Mouse (Mus musculus): ENCODE measurements around the gene Ccl6. TPM values are rescaled to one million over a fixed set of nuclear protein-coding genes. Genes with fewer than 3 reads are reported as not detected.

Ccl6 gene
- polyA plus RNA-seq, 1 experiment from 2014 or later: 1.9 TPM

DNA sequence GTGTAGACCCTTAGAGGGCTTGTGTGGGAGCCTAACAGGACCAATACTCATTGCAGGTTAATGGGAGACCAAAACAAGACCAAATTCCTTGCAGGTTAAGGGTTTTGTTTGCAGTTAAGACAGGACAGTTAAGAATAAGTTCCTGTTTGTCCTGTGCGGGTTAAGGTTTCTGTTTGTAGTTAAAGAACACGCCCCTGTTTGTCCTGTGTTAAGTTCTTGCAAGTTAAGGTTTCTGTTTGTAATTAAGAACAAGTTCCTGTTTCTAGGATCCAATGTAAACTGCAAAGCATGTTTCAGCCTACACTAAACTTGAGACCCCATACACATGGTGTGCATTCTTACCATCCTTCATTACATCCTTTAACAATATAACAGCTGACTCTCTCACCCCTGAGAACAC, 22.7 kb downstream of the Ccl6 start:
- H3K4me1 ChIP-seq (replicated peaks; ENCODE audit: control insufficient read depth, insufficient read depth, low read length): no peaks in the 10 kb centered on the region
- H3K9ac ChIP-seq (replicated peaks; ENCODE audit: low read depth, low read length): no peak overlapping the region
- no peak overlapping the region for H3K27ac ChIP-seq (ENCODE audit: low read length)
- ATAC-seq: no peak
- H3K4me2 ChIP-seq (ENCODE audit: low read length): no peak overlapping the region
- no peak overlapping the region for H3K4me3 ChIP-seq (replicated peaks; ENCODE audit: low read length)
- no peaks in the 10 kb centered on the region for H3K36me3 ChIP-seq (ENCODE audit: control insufficient read depth, insufficient read depth)
- H3K27me3 ChIP-seq (replicated peaks; ENCODE audit: control insufficient read depth, insufficient read depth, low read length): no peaks in the 10 kb centered on the region
- no peaks in the 10 kb centered on the region for H3K9me3 ChIP-seq (ENCODE audit: control insufficient read depth, low read length)
- 88% methylated on average over 2 of the region's 2 CpGs for WGBS

DNA sequence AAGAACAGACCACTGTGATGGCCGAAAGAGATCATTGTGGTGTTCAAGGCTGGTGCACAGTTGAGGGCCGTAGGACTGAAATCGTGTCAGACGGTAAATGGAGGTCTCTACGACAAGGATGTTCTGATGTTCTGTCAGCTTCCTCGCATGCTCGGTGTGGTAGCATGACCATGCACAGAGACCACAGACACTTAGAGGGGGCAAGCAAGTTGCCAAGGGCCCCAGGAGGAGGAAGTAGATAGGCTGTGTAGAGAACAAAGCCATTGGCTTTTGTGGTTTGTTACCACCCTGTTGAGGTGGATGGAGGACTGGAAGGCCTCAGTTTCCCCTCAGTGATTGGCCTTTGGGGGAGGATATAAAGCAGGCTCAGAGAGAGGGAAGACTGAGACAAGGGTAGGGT, 23.6 kb downstream of the Ccl6 start:
- H3K4me3 ChIP-seq (replicated peaks; ENCODE audit: low read length): no peak overlapping the region

DNA sequence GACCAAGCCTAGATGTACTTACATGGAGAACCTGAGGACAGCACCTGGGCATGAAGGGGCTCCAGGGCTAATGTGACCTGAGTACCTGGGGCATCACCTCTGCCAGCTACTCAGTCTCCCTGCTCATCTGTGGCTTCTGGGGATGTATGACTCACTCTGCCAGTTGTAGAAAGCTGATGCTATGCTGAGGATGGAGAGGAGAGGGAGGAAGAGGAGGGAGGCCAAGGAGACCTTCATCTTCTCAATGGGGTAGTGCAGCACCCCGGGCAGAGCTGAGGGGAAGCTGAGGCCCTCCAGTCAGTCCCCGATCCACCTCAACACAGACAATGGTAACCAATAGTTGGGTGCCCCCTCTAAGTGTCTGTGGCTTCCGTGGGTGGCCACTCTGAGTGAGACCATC, 24.1 kb downstream of the Ccl6 start:
- no peak overlapping the region for H3K9ac ChIP-seq (replicated peaks; ENCODE audit: low read depth, low read length)
- no peaks in the 10 kb centered on the region for H3K27me3 ChIP-seq (replicated peaks; ENCODE audit: control insufficient read depth, insufficient read depth, low read length)
- H3K4me1 ChIP-seq (replicated peaks; ENCODE audit: control insufficient read depth, insufficient read depth, low read length): no peaks in the 10 kb centered on the region
- H3K36me3 ChIP-seq (ENCODE audit: control insufficient read depth, insufficient read depth): no peaks in the 10 kb centered on the region
- no peak overlapping the region for H3K4me3 ChIP-seq (replicated peaks; ENCODE audit: low read length)
- H3K4me2 ChIP-seq (ENCODE audit: low read length): no peak overlapping the region
- no peak for ATAC-seq
- H3K9me3 ChIP-seq (ENCODE audit: control insufficient read depth, low read length): no peaks in the 10 kb centered on the region
- no peak overlapping the region for H3K27ac ChIP-seq (ENCODE audit: low read length)
- 85% methylated on average over 3 of the region's 3 CpGs for WGBS

More for the DNA sequence above, 23.6 kb downstream of the Ccl6 start:
- Histone ChIP-seq H3K27ac (ENCODE audit: low read length) (no peak overlapping the region), H3K9ac (replicated peaks; ENCODE audit: low read depth, low read length) (no peak overlapping the region), H3K36me3 (ENCODE audit: control insufficient read depth, insufficient read depth) (no peaks in the 10 kb centered on the region), H3K27me3 (replicated peaks; ENCODE audit: control insufficient read depth, insufficient read depth, low read length) (no peaks in the 10 kb centered on the region), H3K4me2 (ENCODE audit: low read length) (no peak overlapping the region), H3K4me1 (replicated peaks; ENCODE audit: control insufficient read depth, insufficient read depth, low read length) (no peaks in the 10 kb centered on the region), H3K9me3 (ENCODE audit: control insufficient read depth, low read length) (no peaks in the 10 kb centered on the region)
- ATAC-seq: no peak
- 98% methylated on average over 7 of the region's 7 CpGs for whole genome bisulfite sequencing

DNA sequence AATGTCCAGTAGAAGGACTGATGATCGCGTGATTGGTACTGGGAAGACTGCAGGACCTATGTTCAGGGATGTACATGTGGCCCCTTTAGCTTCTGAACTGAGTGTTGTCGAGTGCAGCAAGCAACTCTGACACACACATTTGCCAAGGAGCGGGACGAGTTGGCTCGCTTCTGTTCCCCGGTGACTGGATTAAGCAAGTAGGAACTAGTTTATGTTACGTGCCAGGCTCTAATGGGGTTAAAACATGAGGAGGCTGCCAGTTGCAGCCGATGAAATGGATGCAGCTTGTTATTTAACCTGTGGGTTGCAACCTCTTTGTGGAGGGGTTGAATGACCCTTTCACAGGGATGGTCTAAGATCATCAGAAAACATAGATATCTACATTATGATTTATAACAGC, 24.8 kb downstream of the Ccl6 start:
- Histone ChIP-seq H3K4me2 (ENCODE audit: low read length) (no peak overlapping the region), H3K36me3 (ENCODE audit: control insufficient read depth, insufficient read depth) (no peaks in the 10 kb centered on the region), H3K27ac (ENCODE audit: low read length) (no peak overlapping the region), H3K9me3 (ENCODE audit: control insufficient read depth, low read length) (no peaks in the 10 kb centered on the region), H3K4me1 (replicated peaks; ENCODE audit: control insufficient read depth, insufficient read depth, low read length) (no peaks in the 10 kb centered on the region), H3K4me3 (replicated peaks; ENCODE audit: low read length) (no peak overlapping the region), H3K9ac (replicated peaks; ENCODE audit: low read depth, low read length) (no peak overlapping the region), H3K27me3 (replicated peaks; ENCODE audit: control insufficient read depth, insufficient read depth, low read length) (no peaks in the 10 kb centered on the region)
- WGBS: 93% methylated on average over 9 of the region's 9 CpGs
- ATAC-seq: no peak

DNA sequence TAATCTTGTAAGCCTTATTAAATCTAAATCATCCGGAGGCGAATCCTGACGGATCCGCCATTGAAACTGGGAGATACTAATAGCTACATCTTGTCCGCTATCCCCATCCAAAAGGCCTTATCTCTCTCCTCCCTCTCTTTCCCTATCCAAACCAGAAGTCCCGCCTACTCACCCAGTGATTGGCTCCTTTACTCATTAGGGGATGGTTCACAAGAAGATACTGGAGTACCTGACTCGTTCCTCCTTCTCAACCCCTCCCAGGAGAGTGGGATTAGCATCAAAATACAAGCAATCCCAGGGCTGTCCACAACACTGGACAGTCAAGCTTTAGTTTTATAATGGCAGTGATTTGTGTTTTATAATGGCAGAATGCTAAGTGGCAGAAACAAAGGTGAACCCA, 25.6 kb downstream of the Ccl6 start:
- no peak overlapping the region for H3K9ac ChIP-seq (replicated peaks; ENCODE audit: low read depth, low read length)
- H3K4me2 ChIP-seq (ENCODE audit: low read length): no peak overlapping the region
- no peaks in the 10 kb centered on the region for H3K36me3 ChIP-seq (ENCODE audit: control insufficient read depth, insufficient read depth)
- H3K27ac ChIP-seq (ENCODE audit: low read length): no peak overlapping the region
- H3K4me3 ChIP-seq (replicated peaks; ENCODE audit: low read length): no peak overlapping the region
- H3K27me3 ChIP-seq (replicated peaks; ENCODE audit: control insufficient read depth, insufficient read depth, low read length): no peaks in the 10 kb centered on the region
- WGBS: 67% methylated on average over 7 of the region's 7 CpGs
- no peak for ATAC-seq
- no peaks in the 10 kb centered on the region for H3K4me1 ChIP-seq (replicated peaks; ENCODE audit: control insufficient read depth, insufficient read depth, low read length)
- H3K9me3 ChIP-seq (ENCODE audit: control insufficient read depth, low read length): no peaks in the 10 kb centered on the region

DNA sequence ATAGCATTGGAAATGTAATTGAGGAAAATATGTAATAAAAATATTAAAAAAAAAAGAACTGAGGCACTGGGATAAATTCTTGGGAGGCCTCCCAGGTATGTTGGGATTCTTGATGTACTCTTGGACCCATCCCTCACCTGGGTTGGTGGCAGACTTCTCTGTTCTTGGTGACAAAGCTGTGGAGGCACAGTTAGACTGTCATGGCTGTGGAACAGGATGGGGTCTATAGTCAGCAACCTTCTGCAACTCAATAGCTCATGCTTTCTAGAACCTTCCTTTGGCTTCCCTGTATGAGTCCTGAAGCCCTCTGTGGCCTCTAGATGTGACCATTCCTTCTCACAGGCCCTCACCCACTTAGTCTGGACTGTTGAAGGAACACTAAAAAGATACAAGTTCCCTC, 26.3 kb downstream of the Ccl6 start:
- Histone ChIP-seq H3K9ac (replicated peaks; ENCODE audit: low read depth, low read length) (no peak overlapping the region), H3K4me3 (replicated peaks; ENCODE audit: low read length) (no peak overlapping the region), H3K9me3 (ENCODE audit: control insufficient read depth, low read length) (no peaks in the 10 kb centered on the region), H3K4me2 (ENCODE audit: low read length) (no peak overlapping the region), H3K27ac (ENCODE audit: low read length) (no peak overlapping the region), H3K36me3 (ENCODE audit: control insufficient read depth, insufficient read depth) (no peaks in the 10 kb centered on the region), H3K27me3 (replicated peaks; ENCODE audit: control insufficient read depth, insufficient read depth, low read length) (no peaks in the 10 kb centered on the region), H3K4me1 (replicated peaks; ENCODE audit: control insufficient read depth, insufficient read depth, low read length) (no peaks in the 10 kb centered on the region)
- ATAC-seq: no peak

DNA sequence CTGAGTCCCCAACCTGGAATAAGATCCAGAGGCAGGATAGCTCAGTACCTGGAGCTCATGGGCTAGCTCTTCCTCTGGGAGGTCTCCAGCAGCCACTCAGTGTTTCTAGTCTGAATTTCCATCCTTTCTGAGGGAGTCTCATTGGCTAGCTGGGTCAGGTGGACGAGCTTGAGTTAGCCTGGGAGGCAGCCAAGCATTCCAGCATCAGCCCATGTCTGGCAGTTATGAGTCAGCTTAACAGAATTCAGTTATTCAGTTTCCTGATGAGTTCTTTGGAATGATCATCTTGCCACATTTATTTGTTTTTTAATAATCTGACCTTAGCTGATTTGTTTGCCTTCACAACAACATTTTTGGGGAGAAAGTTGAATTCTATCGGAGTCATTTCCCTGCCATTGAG, 29.1 kb downstream of the Ccl6 start:
- H3K27me3 ChIP-seq (replicated peaks; ENCODE audit: control insufficient read depth, insufficient read depth, low read length): no peaks in the 10 kb centered on the region
- ATAC-seq: no peak
- no peaks in the 10 kb centered on the region for H3K9me3 ChIP-seq (ENCODE audit: control insufficient read depth, low read length)
- no peaks in the 10 kb centered on the region for H3K4me1 ChIP-seq (replicated peaks; ENCODE audit: control insufficient read depth, insufficient read depth, low read length)
- H3K4me2 ChIP-seq (ENCODE audit: low read length): no peak overlapping the region
- no peak overlapping the region for H3K4me3 ChIP-seq (replicated peaks; ENCODE audit: low read length)
- no peak overlapping the region for H3K9ac ChIP-seq (replicated peaks; ENCODE audit: low read depth, low read length)
- 73% methylated on average over 2 of the region's 2 CpGs for WGBS
- no peak overlapping the region for H3K27ac ChIP-seq (ENCODE audit: low read length)
- H3K36me3 ChIP-seq (ENCODE audit: control insufficient read depth, insufficient read depth): no peaks in the 10 kb centered on the region

DNA sequence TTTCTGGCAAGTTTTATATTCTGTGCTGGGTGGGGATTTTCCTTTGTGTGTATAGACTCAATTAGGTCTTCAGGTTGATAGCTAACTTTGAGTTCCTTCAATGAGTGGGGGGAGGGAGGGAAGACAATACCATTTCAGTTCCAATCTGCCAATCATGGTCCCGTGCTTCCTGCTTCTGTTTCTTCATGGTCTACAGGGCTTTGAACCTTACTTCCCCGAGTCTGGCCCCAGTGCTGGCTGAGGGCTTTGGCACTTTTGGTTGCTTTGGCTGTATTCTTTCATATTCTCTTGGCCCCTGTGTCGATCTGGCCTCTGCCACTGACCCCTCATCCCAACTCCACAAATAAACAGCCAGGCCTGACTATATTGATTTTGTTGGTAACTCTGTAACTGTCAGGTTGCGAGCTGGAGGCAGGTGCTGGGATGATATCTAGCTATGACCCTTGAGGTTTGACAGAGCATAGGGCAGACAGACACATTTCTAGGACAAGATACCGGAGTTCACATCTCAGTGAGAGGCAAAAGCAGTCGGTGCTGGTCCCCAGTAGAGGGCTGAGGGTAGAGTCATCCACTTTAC, 30.5 kb downstream of the Ccl6 start:
- H3K9me3 ChIP-seq (ENCODE audit: control insufficient read depth, low read length): no peaks in the 10 kb centered on the region
- no peak overlapping the region for H3K27ac ChIP-seq (ENCODE audit: low read length)
- no peak overlapping the region for H3K4me2 ChIP-seq (ENCODE audit: low read length)
- H3K4me3 ChIP-seq (replicated peaks; ENCODE audit: low read length): no peak overlapping the region
- no peaks in the 10 kb centered on the region for H3K36me3 ChIP-seq (ENCODE audit: control insufficient read depth, insufficient read depth)
- no peak for ATAC-seq
- H3K9ac ChIP-seq (replicated peaks; ENCODE audit: low read depth, low read length): no peak overlapping the region
- WGBS: 75% methylated on average over 6 of the region's 6 CpGs
- H3K27me3 ChIP-seq (replicated peaks; ENCODE audit: control insufficient read depth, insufficient read depth, low read length): no peaks in the 10 kb centered on the region
- H3K4me1 ChIP-seq (replicated peaks; ENCODE audit: control insufficient read depth, insufficient read depth, low read length): no peaks in the 10 kb centered on the region

DNA sequence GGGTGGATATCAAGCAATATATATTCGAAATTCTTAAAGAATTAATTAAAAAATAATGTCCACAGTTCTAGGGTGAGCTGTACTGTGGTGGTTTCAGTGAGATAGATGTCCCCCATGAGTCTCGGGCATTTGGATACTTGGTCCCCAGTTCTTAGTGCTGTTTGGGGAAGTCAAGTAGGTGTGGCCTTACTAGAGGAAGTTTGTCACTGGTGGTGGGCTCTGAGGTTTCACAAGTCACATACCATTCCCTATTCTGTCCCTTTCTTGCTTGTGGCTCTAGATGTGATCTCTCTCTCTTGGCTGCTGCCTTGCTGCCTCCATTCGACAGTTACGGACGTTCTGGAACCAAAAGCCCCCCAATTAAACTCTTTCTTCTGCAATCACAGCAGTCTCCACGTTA, 32.5 kb downstream of the Ccl6 start:
- peaks cover 4% of the 10 kb centered on the region; the same call in 1 of the 2 replicates for H3K4me1 ChIP-seq (replicated peaks; ENCODE audit: control insufficient read depth, insufficient read depth, low read length)
- no peaks in the 10 kb centered on the region for H3K9me3 ChIP-seq (ENCODE audit: control insufficient read depth, low read length)
- H3K4me3 ChIP-seq (replicated peaks; ENCODE audit: low read length): no peak overlapping the region
- H3K27ac ChIP-seq (ENCODE audit: low read length): no peak overlapping the region
- H3K4me2 ChIP-seq (ENCODE audit: low read length): no peak overlapping the region
- no peaks in the 10 kb centered on the region for H3K36me3 ChIP-seq (ENCODE audit: control insufficient read depth, insufficient read depth)
- WGBS: 73% methylated on average over 6 of the region's 6 CpGs
- no peak for ATAC-seq
- no peaks in the 10 kb centered on the region for H3K27me3 ChIP-seq (replicated peaks; ENCODE audit: control insufficient read depth, insufficient read depth, low read length)
- no peak overlapping the region for H3K9ac ChIP-seq (replicated peaks; ENCODE audit: low read depth, low read length)

DNA sequence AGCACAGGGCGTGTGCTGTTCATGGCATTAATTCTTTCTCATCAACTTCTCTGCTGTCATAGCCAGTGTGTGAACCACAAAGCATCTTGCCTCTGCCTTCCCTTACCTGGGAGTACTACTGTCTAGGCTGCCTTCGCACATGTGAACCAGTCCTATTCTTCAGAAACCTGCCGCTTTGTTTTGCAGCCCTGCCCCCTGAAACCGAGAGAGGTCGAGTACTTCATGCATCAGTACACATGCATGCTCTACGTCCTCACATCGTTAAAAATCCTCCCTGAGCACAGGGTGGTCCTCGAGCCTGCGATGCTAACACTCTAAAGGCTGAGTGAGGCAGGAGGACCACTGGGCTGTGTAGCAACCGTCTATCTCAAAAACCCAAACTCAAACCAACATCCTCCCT, 35.8 kb downstream of the Ccl6 start:
- Histone ChIP-seq H3K36me3 (ENCODE audit: control insufficient read depth, insufficient read depth) (no peaks in the 10 kb centered on the region), H3K9me3 (ENCODE audit: control insufficient read depth, low read length) (no peaks in the 10 kb centered on the region), H3K4me3 (replicated peaks; ENCODE audit: low read length) (no peak overlapping the region), H3K9ac (replicated peaks; ENCODE audit: low read depth, low read length) (no peak overlapping the region), H3K27me3 (replicated peaks; ENCODE audit: control insufficient read depth, insufficient read depth, low read length) (no peaks in the 10 kb centered on the region), H3K27ac (ENCODE audit: low read length) (no peak overlapping the region), H3K4me2 (ENCODE audit: low read length) (no peak overlapping the region), H3K4me1 (replicated peaks; ENCODE audit: control insufficient read depth, insufficient read depth, low read length) (peaks cover 4% of the 10 kb centered on the region; the same call in 1 of the 2 replicates)
- no peak for ATAC-seq
- 27% methylated on average over 10 of the region's 10 CpGs for WGBS

Data from forebrain, embryonic 16.5 days (tissue).